Mouse (Mus musculus) olfactory bulb, adult 2 months (tissue): ENCODE results near the gene Aig1.

Source experiments
- CTCF ChIP-seq: fragments of 200-500 bp; IDR thresholded peaks from 2 replicates; pipeline ENCODE4 v1.5.1; 2012; ENCODE audit warnings: low read depth, mild to moderate bottlenecking, low read length, moderate library complexity; ENCODE audit not compliant: insufficient read depth
- POLR2A ChIP-seq: fragments of 200-500 bp; IDR thresholded peaks from 2 replicates; pipeline ENCODE4 v1.6.1; 2012; ENCODE audit warnings: mild to moderate bottlenecking, low read depth, low read length, moderate library complexity; ENCODE audit not compliant: insufficient read depth

DNA sequence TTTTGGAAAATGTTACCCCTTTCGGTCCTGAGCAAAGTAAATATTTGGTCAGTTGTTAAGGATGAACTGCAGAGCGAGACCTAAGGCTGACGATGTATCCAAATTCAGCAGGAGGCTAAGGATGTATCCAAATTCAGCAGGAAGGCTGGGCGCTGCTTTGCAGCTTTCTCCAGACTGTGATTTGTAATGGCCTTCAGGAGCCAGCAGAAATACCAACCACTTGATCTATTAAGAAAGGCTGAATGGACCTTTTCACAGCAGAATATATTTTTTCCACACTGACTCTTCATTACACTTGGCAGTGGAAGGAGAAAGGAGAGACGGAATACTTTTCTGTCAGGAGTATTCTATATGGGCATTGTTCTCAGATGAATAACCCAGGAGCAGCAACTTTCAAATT is 115.0 kb downstream of the Aig1 start:
- no peak for TF ChIP-seq CTCF
- no peak for TF ChIP-seq POLR2A
